Mouse (Mus musculus): ENCODE data around the gene Gtf2ird2. TPM values are rescaled to one million over a fixed set of nuclear protein-coding genes. Genes with fewer than 3 reads are reported as not detected.

The Gtf2ird2 gene
- polyA plus RNA-seq, 1 experiment, result 17.6 TPM

DNA sequence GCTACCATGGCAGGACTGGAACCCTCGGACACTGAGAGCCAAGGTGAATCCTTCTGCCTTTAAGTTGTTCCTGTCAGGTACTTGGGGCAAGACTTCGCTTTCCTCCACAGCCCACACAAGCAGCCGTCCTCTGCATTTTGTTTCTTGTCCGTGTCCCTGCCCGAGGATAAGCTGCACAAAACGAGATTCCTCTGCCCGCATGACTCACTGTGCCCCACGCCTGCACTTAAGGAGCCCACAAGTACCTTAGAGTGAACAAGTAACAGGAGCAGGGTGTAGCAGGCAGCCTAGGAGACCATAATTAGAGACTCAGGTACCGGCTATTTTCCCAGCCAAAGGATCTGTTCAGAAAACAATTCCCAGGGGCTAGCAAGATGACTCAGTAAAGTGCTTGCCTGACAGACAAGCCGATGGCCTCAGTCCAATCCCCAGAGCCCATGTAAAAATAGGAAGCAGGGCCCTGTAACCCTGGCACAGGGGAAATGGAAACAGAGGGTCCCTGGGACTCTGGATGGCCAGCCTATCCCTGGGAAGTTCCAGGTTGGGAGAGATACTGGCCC is 36.5 kb upstream of the Gtf2ird2 start:
- TF ChIP-seq CTCF (IDR thresholded peaks at IDR 0.05; ENCODE audit: borderline replicate concordance, insufficient read depth, low read depth, low read length), result no peak
- Histone ChIP-seq H3K4me1 (ENCODE audit: control insufficient read depth, insufficient read depth, low read length) (peaks cover 8% of the 10 kb centered on the region), H3K27ac (ENCODE audit: insufficient read depth, low read length) (no peak overlapping the region), H3K4me3 (replicated peaks; ENCODE audit: insufficient read depth, low read depth, low read length) (no peak overlapping the region), H3K27me3 (ENCODE audit: control insufficient read depth, insufficient read depth, low read length) (no peaks in the 10 kb centered on the region)
- no peak for DNase-seq
- 73% methylated on average over 10 of the region's 10 CpGs for WGBS

DNA sequence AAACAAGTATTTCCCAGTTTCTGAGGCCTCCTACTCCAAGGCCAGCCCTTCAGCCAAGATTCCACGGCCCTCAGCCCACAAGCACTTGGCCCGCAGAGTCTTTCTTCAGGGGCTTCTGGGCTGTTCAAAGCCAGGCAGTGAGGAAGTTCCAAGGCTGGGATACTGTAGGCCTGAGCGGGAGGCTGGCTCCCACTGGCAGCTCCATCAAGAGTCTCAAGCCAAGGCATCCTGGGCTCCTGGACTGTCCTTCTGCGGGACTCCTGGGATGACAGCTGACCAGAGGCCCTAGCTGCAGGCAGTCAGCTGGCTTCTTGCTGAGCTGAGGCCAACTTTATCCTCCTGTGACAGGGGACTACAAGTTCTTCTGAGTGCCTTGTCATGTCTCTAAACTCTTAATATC is 35.7 kb upstream of the Gtf2ird2 start:
- Histone ChIP-seq H3K27me3 (ENCODE audit: control insufficient read depth, insufficient read depth, low read length) (no peaks in the 10 kb centered on the region), H3K27ac (ENCODE audit: insufficient read depth, low read length) (no peak overlapping the region), H3K4me3 (replicated peaks; ENCODE audit: insufficient read depth, low read depth, low read length) (no peak overlapping the region), H3K4me1 (ENCODE audit: control insufficient read depth, insufficient read depth, low read length) (peaks cover 8% of the 10 kb centered on the region)
- peak in 1 of 2 experiments; percentile 11 for DNase-seq
- TF ChIP-seq CTCF (IDR thresholded peaks at IDR 0.05; ENCODE audit: borderline replicate concordance, insufficient read depth, low read depth, low read length) (no peak), POLR2A (IDR thresholded peaks at IDR 0.05; ENCODE audit: borderline replicate concordance, insufficient read depth, low read length) (no peak)
- WGBS, result 32% methylated on average over 4 of the region's 4 CpGs

DNA sequence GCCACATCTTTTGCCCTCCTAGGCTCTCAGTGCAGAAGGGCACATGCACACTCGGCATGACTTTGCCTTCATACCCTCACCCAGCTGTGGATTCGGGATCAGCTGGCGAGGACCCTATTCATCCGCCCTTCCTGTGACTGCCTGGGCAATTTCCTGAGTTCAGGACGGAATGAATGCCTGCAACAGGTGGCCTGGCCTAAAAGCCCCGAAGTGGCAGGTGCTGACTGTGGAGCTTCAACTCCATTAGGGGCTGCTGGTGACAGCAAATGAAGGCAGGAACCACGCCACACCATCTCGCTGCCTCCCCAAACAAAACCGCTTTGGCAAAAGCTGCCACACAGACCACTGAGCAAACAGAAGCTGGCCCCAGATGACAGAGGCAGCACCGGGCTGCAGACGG is 31.9 kb upstream of the Gtf2ird2 start:
- 58% methylated on average over 11 of the region's 11 CpGs for WGBS
- DNase-seq, result no peak
- Histone ChIP-seq H3K4me1 (ENCODE audit: control insufficient read depth, insufficient read depth, low read length) (peaks cover 8% of the 10 kb centered on the region), H3K4me3 (replicated peaks; ENCODE audit: insufficient read depth, low read depth, low read length) (no peak overlapping the region), H3K27me3 (ENCODE audit: control insufficient read depth, insufficient read depth, low read length) (no peaks in the 10 kb centered on the region), H3K27ac (ENCODE audit: insufficient read depth, low read length) (no peak overlapping the region)
- TF ChIP-seq POLR2A (IDR thresholded peaks at IDR 0.05; ENCODE audit: borderline replicate concordance, insufficient read depth, low read length) (no peak), CTCF (IDR thresholded peaks at IDR 0.05; ENCODE audit: borderline replicate concordance, insufficient read depth, low read depth, low read length) (no peak)

DNA sequence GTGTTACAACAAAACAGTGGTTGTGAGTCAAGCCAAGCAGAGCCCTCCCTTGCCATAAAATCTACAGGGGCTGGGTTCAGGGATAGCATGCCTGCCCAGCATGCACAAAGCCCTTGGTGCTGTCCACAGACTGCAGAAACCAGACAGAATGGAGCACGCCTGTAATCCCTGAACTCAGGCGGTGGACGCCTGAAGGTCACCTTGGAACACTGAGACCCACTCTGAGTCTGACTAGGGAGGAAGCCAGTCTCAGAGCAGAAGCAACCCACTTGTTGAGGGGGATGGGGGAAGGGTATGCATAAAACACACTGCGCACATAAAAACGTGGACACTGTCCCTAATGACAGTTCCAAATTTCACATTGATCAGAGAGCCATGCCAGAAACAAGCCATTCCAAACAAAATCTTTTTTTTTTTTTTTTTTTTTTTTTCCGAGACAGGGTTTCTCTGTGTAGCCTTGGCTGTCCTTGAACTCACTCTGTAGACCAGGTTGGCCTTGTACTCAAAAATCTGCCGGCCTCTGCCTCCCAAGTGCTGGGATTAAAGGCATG is 27.8 kb upstream of the Gtf2ird2 start:
- H3K27me3 ChIP-seq (ENCODE audit: control insufficient read depth, insufficient read depth, low read length), result no peaks in the 10 kb centered on the region
- H3K4me1 ChIP-seq (ENCODE audit: control insufficient read depth, insufficient read depth, low read length), result no peaks in the 10 kb centered on the region
- H3K27ac ChIP-seq (ENCODE audit: insufficient read depth, low read length), result no peak overlapping the region
- WGBS, result 79% methylated on average over 7 of the region's 7 CpGs
- no peak for DNase-seq
- H3K4me3 ChIP-seq (replicated peaks; ENCODE audit: insufficient read depth, low read depth, low read length), result no peak overlapping the region
- TF ChIP-seq CTCF (IDR thresholded peaks at IDR 0.05; ENCODE audit: borderline replicate concordance, insufficient read depth, low read depth, low read length) (no peak), POLR2A (IDR thresholded peaks at IDR 0.05; ENCODE audit: borderline replicate concordance, insufficient read depth, low read length) (no peak)

GRCm38 (mm10) chr5:134164688-134165087 is 19.1 kb upstream of the Gtf2ird2 start:
- H3K27me3 ChIP-seq (ENCODE audit: control insufficient read depth, insufficient read depth, low read length), result no peaks in the 10 kb centered on the region
- DNase-seq, result no peak
- H3K4me3 ChIP-seq (replicated peaks; ENCODE audit: insufficient read depth, low read depth, low read length), result no peak overlapping the region
- no peak overlapping the region for H3K27ac ChIP-seq (ENCODE audit: insufficient read depth, low read length)
- 31% methylated on average over 5 of the region's 5 CpGs for WGBS
- H3K4me1 ChIP-seq (ENCODE audit: control insufficient read depth, insufficient read depth, low read length), result 0 out of 2 replicates have a peak, but pooled peaks cover 3% of the 10 kb centered on the region
- no peak for TF ChIP-seq CTCF (IDR thresholded peaks at IDR 0.05; ENCODE audit: borderline replicate concordance, insufficient read depth, low read depth, low read length)
- TF ChIP-seq POLR2A (IDR thresholded peaks at IDR 0.05; ENCODE audit: borderline replicate concordance, insufficient read depth, low read length), result no peak

DNA sequence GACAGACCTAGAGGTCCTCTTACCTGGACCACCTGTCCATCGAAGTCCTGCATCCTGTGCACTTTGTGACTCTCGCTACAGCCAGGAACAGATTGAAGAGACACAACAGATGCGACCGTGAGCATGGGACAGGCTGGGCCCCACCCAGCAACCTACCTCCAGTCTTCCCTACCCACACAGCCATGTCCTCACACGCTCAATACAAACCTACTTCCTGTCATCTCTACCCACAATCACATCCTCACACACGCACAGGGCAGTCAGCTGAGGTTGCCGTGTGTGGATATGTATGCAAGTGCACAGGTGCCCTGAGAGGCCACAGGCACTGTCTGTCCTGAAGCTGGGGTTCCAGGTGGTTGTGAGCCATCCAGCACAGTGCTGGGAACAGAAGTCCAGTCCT is 17.2 kb upstream of the Gtf2ird2 start:
- Histone ChIP-seq H3K4me3 (replicated peaks; ENCODE audit: insufficient read depth, low read depth, low read length) (no peak overlapping the region), H3K27ac (ENCODE audit: insufficient read depth, low read length) (no peak overlapping the region), H3K27me3 (ENCODE audit: control insufficient read depth, insufficient read depth, low read length) (no peaks in the 10 kb centered on the region), H3K4me1 (ENCODE audit: control insufficient read depth, insufficient read depth, low read length) (0 out of 2 replicates have a peak, but pooled peaks cover 3% of the 10 kb centered on the region)
- no peak for DNase-seq
- WGBS, result 91% methylated on average over 7 of the region's 7 CpGs
- no peak for TF ChIP-seq CTCF (IDR thresholded peaks at IDR 0.05; ENCODE audit: borderline replicate concordance, insufficient read depth, low read depth, low read length)
- TF ChIP-seq POLR2A (IDR thresholded peaks at IDR 0.05; ENCODE audit: borderline replicate concordance, insufficient read depth, low read length), result no peak

DNA sequence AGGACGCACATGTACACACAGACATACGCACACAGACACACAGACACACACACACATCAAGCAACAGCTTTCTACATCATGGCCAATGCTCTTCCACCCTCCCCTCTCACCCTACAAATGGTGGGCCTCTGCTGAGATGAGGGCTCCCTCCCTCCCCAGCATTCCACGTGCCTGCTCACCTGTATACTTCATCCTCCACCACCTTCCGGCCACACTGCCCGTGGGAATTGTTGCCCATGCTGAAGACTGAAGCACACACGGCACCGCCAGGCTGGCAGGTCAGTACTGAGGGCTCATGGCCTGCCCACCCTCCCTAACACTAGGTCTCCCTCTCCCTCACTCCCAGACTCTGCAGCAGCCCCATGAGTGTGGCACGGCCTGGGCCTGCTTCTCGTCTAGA is 15.8 kb upstream of the Gtf2ird2 start:
- no peak for DNase-seq
- TF ChIP-seq CTCF (IDR thresholded peaks at IDR 0.05; ENCODE audit: borderline replicate concordance, insufficient read depth, low read depth, low read length) (no peak), POLR2A (IDR thresholded peaks at IDR 0.05; ENCODE audit: borderline replicate concordance, insufficient read depth, low read length) (no peak)
- Histone ChIP-seq H3K4me3 (replicated peaks; ENCODE audit: insufficient read depth, low read depth, low read length) (no peak overlapping the region), H3K4me1 (ENCODE audit: control insufficient read depth, insufficient read depth, low read length) (0 out of 2 replicates have a peak, but pooled peaks cover 3% of the 10 kb centered on the region), H3K27me3 (ENCODE audit: control insufficient read depth, insufficient read depth, low read length) (no peaks in the 10 kb centered on the region), H3K27ac (ENCODE audit: insufficient read depth, low read length) (no peak overlapping the region)
- 95% methylated on average over 9 of the region's 9 CpGs for WGBS

GRCm38 (mm10) chr5:134169231-134169630 is 14.6 kb upstream of the Gtf2ird2 start:
- no peak overlapping the region for H3K27ac ChIP-seq (ENCODE audit: insufficient read depth, low read length)
- TF ChIP-seq CTCF (IDR thresholded peaks at IDR 0.05; ENCODE audit: borderline replicate concordance, insufficient read depth, low read depth, low read length) (no peak), POLR2A (IDR thresholded peaks at IDR 0.05; ENCODE audit: borderline replicate concordance, insufficient read depth, low read length) (no peak)
- 0 out of 2 replicates have a peak, but pooled peaks cover 3% of the 10 kb centered on the region for H3K4me1 ChIP-seq (ENCODE audit: control insufficient read depth, insufficient read depth, low read length)
- H3K4me3 ChIP-seq (replicated peaks; ENCODE audit: insufficient read depth, low read depth, low read length), result no peak overlapping the region
- 91% methylated on average over 10 of the region's 10 CpGs for WGBS
- DNase-seq, result no peak
- H3K27me3 ChIP-seq (ENCODE audit: control insufficient read depth, insufficient read depth, low read length), result no peaks in the 10 kb centered on the region
